Mouse (Mus musculus) midbrain, embryonic 15.5 days (tissue): ENCODE data around the gene Rbm20. TPM values are rescaled to one million over a fixed set of nuclear protein-coding genes. Genes with fewer than 3 reads are reported as not detected.

Source experiments
- ATAC-seq: fragments of 200-750 bp; cut with Nextera tagmentation; replicated peaks from 2 replicates; pipeline ENCODE4 v1.8.0; 2017; ENCODE audit warnings: moderate TSS enrichment
- H3K27ac ChIP-seq: fragments of 300-500 bp; sonication (generic); 2 replicates; pipeline ENCODE4 v1.5.1; 2015; ENCODE audit warnings: mild to moderate bottlenecking, inconsistent platforms
- H3K27me3 ChIP-seq: fragments of 300-500 bp; sonication (generic); replicated peaks from 2 replicates; pipeline ENCODE4 v1.6.1; 2015; ENCODE audit warnings: inconsistent platforms
- H3K36me3 ChIP-seq: fragments of 300-500 bp; sonication (generic); replicated peaks from 2 replicates; pipeline ENCODE4 v1.6.1; 2015; ENCODE audit warnings: inconsistent platforms
- H3K4me1 ChIP-seq: fragments of 300-500 bp; sonication (generic); 2 replicates; pipeline ENCODE4 v1.6.1; 2015; ENCODE audit warnings: inconsistent platforms
- H3K4me2 ChIP-seq: fragments of 300-500 bp; sonication (generic); 2 replicates; pipeline ENCODE4 v1.6.1; 2015; ENCODE audit warnings: inconsistent platforms, mild to moderate bottlenecking, moderate library complexity
- H3K4me3 ChIP-seq: fragments of 300-500 bp; sonication (generic); 2 replicates; pipeline ENCODE4 v1.5.1; 2015; ENCODE audit warnings: mild to moderate bottlenecking, inconsistent platforms
- H3K9ac ChIP-seq: fragments of 300-500 bp; sonication (generic); 2 replicates; pipeline ENCODE4 v1.6.1; 2015; ENCODE audit warnings: mild to moderate bottlenecking, inconsistent platforms
- H3K9me3 ChIP-seq: fragments of 300-500 bp; sonication (generic); 2 replicates; pipeline ENCODE4 v1.6.1; 2016; ENCODE audit warnings: inconsistent platforms
- WGBS: fragments of 180-500 bp; shearing (Covaris S2); methylation state at CpG from one replicate; pipeline ENCODE4 v1.1.7; 2015; ENCODE audit warnings: mixed read lengths; 5-methylcytosine and 5-hydroxymethylcytosine counted together
- polyA plus RNA-seq: library from polyadenylated mRNA; unstranded; fragments of >200 nt; fragmentation: Nextera tagmentation; extraction: Ambion mirVana; gene quantifications from 2 replicates; pipeline ENCODE4 v1.2.1, GENCODE M21; 2015

Gene Rbm20
- polyA plus RNA-seq, 1 experiment from 2014 or later = 1.0 TPM

- Histone ChIP-seq H3K9me3 (no peaks in the 10 kb centered on the region), H3K27me3 (no peaks in the 10 kb centered on the region), H3K36me3 (no peaks in the 10 kb centered on the region), H3K4me2 (no peak overlapping the region), H3K4me3 (no peak overlapping the region), H3K9ac (no peak overlapping the region), H3K4me1 (peaks cover 7% of the 10 kb centered on the region; the same call in 1 of the 2 replicates), H3K27ac (no peak overlapping the region)
- 56% methylated on average over 7 of the region's 7 CpGs for WGBS
- no peak for ATAC-seq
Observed at GRCm38 (mm10) chr19:53789571-53789970, 112.5 kb downstream of the Rbm20 start.

DNA sequence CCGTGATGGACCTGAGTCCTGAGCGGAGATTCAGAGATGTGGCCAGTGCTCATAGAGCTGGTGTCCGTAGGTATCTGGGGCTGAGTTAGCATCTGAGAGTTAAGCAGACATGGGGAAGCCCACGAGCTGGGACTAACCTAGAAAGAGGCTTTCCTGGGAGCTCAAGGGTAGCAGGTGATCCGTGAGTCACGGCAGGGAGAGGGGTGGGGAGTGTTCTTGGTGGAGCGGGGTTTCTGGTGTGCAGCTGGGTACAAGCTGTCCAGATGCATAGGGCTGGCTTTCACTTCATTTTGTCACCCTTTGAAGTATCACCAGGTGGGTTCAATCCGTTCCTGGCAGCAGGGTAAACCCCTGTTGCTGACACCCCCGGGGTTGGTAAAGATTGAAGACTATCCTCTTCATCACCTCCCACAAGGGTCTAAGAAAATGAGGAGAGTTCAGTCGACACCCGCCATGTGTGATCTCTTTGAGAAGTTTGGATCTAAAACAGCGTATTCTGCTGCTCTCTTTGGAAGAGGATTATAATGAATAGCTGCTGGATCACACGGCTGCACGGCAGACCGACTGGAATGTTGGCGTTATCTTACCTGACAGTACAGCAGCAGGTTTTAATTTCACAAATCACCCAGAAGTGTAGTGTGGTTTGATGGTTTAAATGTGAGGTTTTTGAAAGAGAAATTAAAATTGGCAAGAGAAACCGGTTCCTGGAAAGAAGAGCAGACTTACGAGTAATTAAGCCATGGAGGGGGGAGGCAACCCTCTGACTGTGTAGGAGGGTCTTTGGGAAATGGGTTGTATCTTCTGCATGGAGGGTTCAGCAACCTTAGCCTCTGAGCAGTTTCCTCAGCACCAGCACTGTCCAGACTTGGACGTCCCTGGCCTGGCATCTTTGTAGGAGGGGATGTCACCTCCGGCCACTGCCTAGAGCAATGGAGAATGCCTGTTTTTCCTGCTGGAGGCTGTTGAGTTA lies 114.9 kb downstream of the Rbm20 start:
- H3K36me3 ChIP-seq = no peaks in the 10 kb centered on the region
- 75% methylated on average over 20 of the region's 20 CpGs for WGBS
- H3K27me3 ChIP-seq = no peaks in the 10 kb centered on the region
- H3K4me2 ChIP-seq = no peak overlapping the region
- no peaks in the 10 kb centered on the region for H3K9me3 ChIP-seq
- no peak for ATAC-seq
- no peak overlapping the region for H3K4me3 ChIP-seq
- no peak overlapping the region for H3K27ac ChIP-seq
- H3K4me1 ChIP-seq = no peaks in the 10 kb centered on the region
- H3K9ac ChIP-seq = no peak overlapping the region

- 88% methylated on average over 37 of the region's 37 CpGs for WGBS
- H3K9me3 ChIP-seq = no peaks in the 10 kb centered on the region
- no peaks in the 10 kb centered on the region for H3K36me3 ChIP-seq
- no peak overlapping the region for H3K4me2 ChIP-seq
- no peak overlapping the region for H3K4me3 ChIP-seq
- no peak overlapping the region for H3K9ac ChIP-seq
- H3K27ac ChIP-seq = no peak overlapping the region
- ATAC-seq = no peak
- no peaks in the 10 kb centered on the region for H3K4me1 ChIP-seq
- no peaks in the 10 kb centered on the region for H3K27me3 ChIP-seq
Observed at GRCm38 (mm10) chr19:53792976-53793897, 116.1 kb downstream of the Rbm20 start.

DNA sequence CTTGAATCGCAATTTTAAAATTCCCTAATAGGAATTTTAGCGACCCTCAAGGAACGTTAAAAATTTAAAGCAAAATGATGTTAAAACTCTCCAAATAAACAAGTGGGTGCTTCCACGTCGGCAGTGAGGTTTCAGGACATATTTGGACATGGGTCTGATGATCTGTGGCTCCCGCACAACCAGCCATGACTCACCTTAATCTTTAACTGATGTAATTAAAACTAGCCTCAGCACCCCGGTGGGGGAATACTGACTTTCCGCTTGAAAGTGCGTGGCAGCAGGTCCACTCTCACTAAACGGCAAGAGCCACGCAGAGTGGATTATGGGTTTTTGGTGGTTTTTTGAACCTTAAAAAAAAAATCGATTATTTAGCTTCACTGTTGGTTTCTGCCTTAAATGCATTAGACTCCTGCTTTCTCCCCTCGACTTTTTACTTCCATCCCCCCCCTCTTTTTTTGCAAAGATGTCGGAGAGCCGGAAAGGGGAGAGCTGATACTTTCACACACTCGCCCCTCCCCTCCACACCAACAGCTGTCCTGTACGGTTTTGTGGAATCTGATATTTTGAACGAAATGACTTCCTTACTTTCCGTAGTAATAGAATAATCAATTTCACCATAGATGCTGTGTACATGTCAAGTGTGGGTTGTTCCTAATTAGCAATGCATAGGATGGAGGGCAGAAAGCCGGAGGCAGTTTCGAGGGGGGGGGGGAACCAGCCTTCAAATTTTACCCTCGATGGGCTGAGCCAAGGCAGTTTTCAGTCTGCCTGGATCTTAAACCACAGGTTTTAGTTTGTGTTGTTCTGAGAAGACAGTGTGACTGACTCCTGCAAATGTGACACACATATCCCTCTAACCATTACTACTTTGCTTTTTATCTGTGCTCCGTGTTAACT lies 117.1 kb downstream of the Rbm20 start:
- 83% methylated on average over 23 of the region's 23 CpGs for WGBS
- no peak for ATAC-seq

GRCm38 (mm10) chr19:53794996-53795395 lies 117.9 kb downstream of the Rbm20 start:
- Histone ChIP-seq H3K27ac (no peak overlapping the region), H3K4me2 (no peak overlapping the region), H3K9ac (no peak overlapping the region), H3K4me3 (no peak overlapping the region), H3K36me3 (no peaks in the 10 kb centered on the region), H3K9me3 (no peaks in the 10 kb centered on the region), H3K27me3 (no peaks in the 10 kb centered on the region), H3K4me1 (no peaks in the 10 kb centered on the region)
- no peak for ATAC-seq
- 82% methylated on average over 4 of the region's 4 CpGs for WGBS

More for the DNA sequence above, 117.1 kb downstream of the Rbm20 start:
- H3K9me3 ChIP-seq = no peaks in the 10 kb centered on the region
- H3K27ac ChIP-seq = no peak overlapping the region
- H3K4me2 ChIP-seq = no peak overlapping the region
- no peaks in the 10 kb centered on the region for H3K36me3 ChIP-seq
- no peak overlapping the region for H3K9ac ChIP-seq
- no peak overlapping the region for H3K4me3 ChIP-seq
- H3K4me1 ChIP-seq = no peaks in the 10 kb centered on the region
- no peaks in the 10 kb centered on the region for H3K27me3 ChIP-seq

GRCm38 (mm10) chr19:53796020-53796419 lies 118.9 kb downstream of the Rbm20 start:
- 90% methylated on average over 5 of the region's 5 CpGs for WGBS
- no peak for ATAC-seq
- H3K9ac ChIP-seq = no peak overlapping the region
- no peaks in the 10 kb centered on the region for H3K9me3 ChIP-seq
- H3K27ac ChIP-seq = no peak overlapping the region
- no peak overlapping the region for H3K4me2 ChIP-seq
- no peaks in the 10 kb centered on the region for H3K36me3 ChIP-seq
- H3K4me3 ChIP-seq = no peak overlapping the region
- no peaks in the 10 kb centered on the region for H3K27me3 ChIP-seq
- H3K4me1 ChIP-seq = no peaks in the 10 kb centered on the region

GRCm38 (mm10) chr19:53797770-53798169 lies 120.7 kb downstream of the Rbm20 start:
- WGBS = 82% methylated on average over 10 of the region's 10 CpGs
- no peak for ATAC-seq
- H3K4me2 ChIP-seq = no peak overlapping the region
- H3K9me3 ChIP-seq = no peaks in the 10 kb centered on the region
- H3K27ac ChIP-seq = no peak overlapping the region
- no peak overlapping the region for H3K9ac ChIP-seq
- no peaks in the 10 kb centered on the region for H3K36me3 ChIP-seq
- H3K27me3 ChIP-seq = no peaks in the 10 kb centered on the region
- H3K4me1 ChIP-seq = no peaks in the 10 kb centered on the region
- no peak overlapping the region for H3K4me3 ChIP-seq

- whole genome bisulfite sequencing = 89% methylated on average over 11 of the region's 11 CpGs
- no peaks in the 10 kb centered on the region for H3K9me3 ChIP-seq
- no peaks in the 10 kb centered on the region for H3K27me3 ChIP-seq
- ATAC-seq = no peak
- H3K27ac ChIP-seq = no peak overlapping the region
- H3K36me3 ChIP-seq = no peaks in the 10 kb centered on the region
- no peak overlapping the region for H3K4me3 ChIP-seq
- no peak overlapping the region for H3K9ac ChIP-seq
- H3K4me1 ChIP-seq = no peaks in the 10 kb centered on the region
- no peak overlapping the region for H3K4me2 ChIP-seq
Observed at GRCm38 (mm10) chr19:53799885-53800284, 122.8 kb downstream of the Rbm20 start.

GRCm38 (mm10) chr19:53800365-53800999 lies 123.4 kb downstream of the Rbm20 start:
- Histone ChIP-seq H3K27me3 (no peaks in the 10 kb centered on the region), H3K4me2 (no peak overlapping the region), H3K27ac (no peak overlapping the region), H3K36me3 (no peaks in the 10 kb centered on the region), H3K4me3 (no peak overlapping the region), H3K9me3 (no peaks in the 10 kb centered on the region), H3K4me1 (no peaks in the 10 kb centered on the region), H3K9ac (no peak overlapping the region)
- ATAC-seq = no peak
- WGBS = 79% methylated on average over 15 of the region's 15 CpGs

DNA sequence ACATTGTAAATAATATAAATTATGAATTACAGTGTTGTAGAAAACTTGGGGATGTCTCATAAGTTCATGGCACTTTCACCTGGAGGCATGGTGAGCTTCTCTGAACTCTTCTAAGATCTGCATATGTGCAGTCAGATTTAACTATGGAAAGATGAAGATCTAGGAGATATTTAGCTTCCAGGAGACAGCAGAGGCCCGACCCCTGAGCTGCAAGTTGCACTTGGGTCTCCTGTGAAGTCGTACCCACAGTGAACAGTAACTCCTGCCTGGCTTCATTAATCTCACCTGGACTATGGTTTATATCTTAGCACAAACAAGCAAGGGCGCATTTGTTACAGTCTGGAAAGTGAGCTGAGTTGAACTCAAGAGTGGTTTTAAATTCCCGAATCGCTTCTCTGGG lies 124.3 kb downstream of the Rbm20 start:
- Histone ChIP-seq H3K27ac (no peak overlapping the region), H3K27me3 (no peaks in the 10 kb centered on the region), H3K4me1 (peaks cover 4% of the 10 kb centered on the region), H3K4me3 (no peak overlapping the region), H3K36me3 (no peaks in the 10 kb centered on the region), H3K9ac (no peak overlapping the region), H3K9me3 (no peaks in the 10 kb centered on the region), H3K4me2 (no peak overlapping the region)
- WGBS = 91% methylated on average over 5 of the region's 5 CpGs
- no peak for ATAC-seq
